ENCODE assay signal across 8 mouse cellular contexts in genomic region chr17:21845545-21846321, GRCm38 (mm10). TPM values are rescaled to one million over a fixed set of nuclear protein-coding genes. Genes with fewer than 3 reads are reported as not detected.
DNase-seq lines count a peak whose midpoint lies in the region; ATAC-seq and TF ChIP-seq lines count a peak whose summit lies in the region.

Zfp820 (minus strand) TSS chr17:21845772.

- no peak within 1 kb of the TSS for H3K27ac ChIP-seq in hindbrain, embryonic 13.5 days

- H3K4me1 ChIP-seq in hindbrain, embryonic 13.5 days (replicated peaks): peaks cover 10% of the 10 kb centered on the region

- H3K9ac ChIP-seq in hindbrain, embryonic 13.5 days: peak within 1 kb of the TSS; percentile 77

- TF ChIP-seq CTCF in Patski (IDR thresholded peaks at IDR 0.05): no peak

- H3K36me3 ChIP-seq in hindbrain, embryonic 13.5 days: no peaks in the 10 kb centered on the region

- peak within 1 kb of the TSS; percentile 66 for H3K4me2 ChIP-seq in hindbrain, embryonic 13.5 days

- WGBS in hindbrain, embryonic 13.5 days: 5% methylated on average over 22 of the region's 22 CpGs

- CTCF ChIA-PET in Patski (lab: Charles Lee): interaction anchor here (2.5 kb wide), 1 partner anchor 11 kb away, joined by 7 read pairs; no protein-coding TSS in a partner anchor

- POLR2A ChIA-PET in Patski (lab: Charles Lee): interaction anchor here (0.6 kb wide), 1 partner anchor 199 kb away, joined by 3 read pairs; no protein-coding TSS in a partner anchor

- in situ Hi-C loops in Patski (cut with MboI; ENCODE audit: low pct_unique_long_range_greater_than_20kb): no loop called here

- peak; percentile 60 for DNase-seq in Patski (ENCODE audit: low read depth, low spot score)
- DNase-seq in c-Kit-positive CD71-positive TER-119-positive erythroid progenitor cells, embryonic 14.5 days (ENCODE audit: low spot score): peak; percentile 60
- DNase-seq in frontal cortex, postnatal 36 days (ENCODE audit: low spot score in 2 of 2): peak; percentile 31 to 55
- peak; percentile 8 for DNase-seq in left cerebral cortex, adult 11 months (ENCODE audit: low spot score)
- peak; percentile 84 for DNase-seq in lung, postnatal 36 days
- DNase-seq in right cerebral cortex, adult 18-20 months: peak; percentile 13
- DNase-seq in natural killer cell, adult 2 months (ENCODE audit: low spot score in 2 of 2): no peak

- H3K9me3 ChIP-seq in hindbrain, embryonic 13.5 days: no peaks in the 10 kb centered on the region

- peaks cover 7% of the 10 kb centered on the region for H3K27me3 ChIP-seq in Patski
- no peaks in the 10 kb centered on the region for H3K27me3 ChIP-seq in hindbrain, embryonic 13.5 days

- ATAC-seq in Patski: peak; percentile 99
- ATAC-seq in hindbrain, embryonic 13.5 days (ENCODE audit: low FRiP score): peak; percentile 98

- H3K4me3 ChIP-seq in hindbrain, embryonic 13.5 days: peak within 1 kb of the TSS; percentile 57

RNA-seq across cellular contexts. Expression of gene Zfp820, which starts in this region (rescaled TPM):
- 4.9 TPM for polyA plus RNA-seq in Patski (2021)
- polyA plus RNA-seq in hindbrain, embryonic 13.5 days (2015; fragmentation: Nextera tagmentation; extraction: Ambion mirVana): 2.5 and 2.9 TPM in 2 replicates

Comparison
In these comparisons a context has a peak if more than half of its experiments do, and no peak if none do; other contexts are left out.
1. DNase-seq: peak in Patski (single experiment), c-Kit-positive CD71-positive TER-119-positive erythroid progenitor cells, embryonic 14.5 days (single experiment), frontal cortex, postnatal 36 days (2 of 2), left cerebral cortex, adult 11 months (single experiment), lung, postnatal 36 days (single experiment) and right cerebral cortex, adult 18-20 months (single experiment); none in natural killer cell, adult 2 months (0 of 2).